Mouse (Mus musculus) heart, postnatal 0 days (tissue): ENCODE measurements around the gene Kif23.

Experiments used
- CTCF ChIP-seq: IDR thresholded peaks from 2 replicates; pipeline ENCODE4 v1.5.1; 2016; ENCODE audit warnings: antibody characterized with exemption, control low read depth, low read depth
- EP300 ChIP-seq: IDR thresholded peaks from 2 replicates; pipeline ENCODE4 v1.6.1; 2016; ENCODE audit warnings: antibody characterized with exemption, low read depth

DNA sequence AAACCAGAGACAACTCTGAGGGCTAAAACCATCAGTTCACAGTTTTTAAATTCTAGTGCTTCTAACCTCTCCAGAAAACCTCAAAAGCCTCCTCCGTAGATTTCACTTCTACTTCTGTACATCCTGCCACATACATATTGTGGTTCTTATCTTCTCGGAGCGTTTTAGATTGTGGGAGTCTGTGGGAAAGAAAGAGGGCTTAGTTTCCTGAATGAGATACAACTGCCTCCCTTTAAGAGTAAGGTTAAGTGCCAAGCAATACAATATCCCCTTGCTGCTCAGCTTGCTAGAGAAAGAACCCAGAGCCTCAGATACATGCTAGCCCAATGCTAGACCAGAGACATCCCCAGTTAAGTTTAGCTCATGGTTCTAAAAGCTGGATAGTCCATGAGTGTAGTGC lies 14.6 kb downstream of the Kif23 start:
- TF ChIP-seq CTCF = no peak
- no peak for TF ChIP-seq EP300
